Mouse (Mus musculus) ovary, postnatal 10 days (tissue): ENCODE data around the gene Tbcd.
A peak's percentile ranks its signal among the peaks of the same experiment; 100 is the strongest.

Experiments used
- DNase-seq: peaks from one replicate; pipeline ENCODE4 v3.0.0; 2022; ENCODE audit warnings: low spot score

Gene Tbcd

DNA sequence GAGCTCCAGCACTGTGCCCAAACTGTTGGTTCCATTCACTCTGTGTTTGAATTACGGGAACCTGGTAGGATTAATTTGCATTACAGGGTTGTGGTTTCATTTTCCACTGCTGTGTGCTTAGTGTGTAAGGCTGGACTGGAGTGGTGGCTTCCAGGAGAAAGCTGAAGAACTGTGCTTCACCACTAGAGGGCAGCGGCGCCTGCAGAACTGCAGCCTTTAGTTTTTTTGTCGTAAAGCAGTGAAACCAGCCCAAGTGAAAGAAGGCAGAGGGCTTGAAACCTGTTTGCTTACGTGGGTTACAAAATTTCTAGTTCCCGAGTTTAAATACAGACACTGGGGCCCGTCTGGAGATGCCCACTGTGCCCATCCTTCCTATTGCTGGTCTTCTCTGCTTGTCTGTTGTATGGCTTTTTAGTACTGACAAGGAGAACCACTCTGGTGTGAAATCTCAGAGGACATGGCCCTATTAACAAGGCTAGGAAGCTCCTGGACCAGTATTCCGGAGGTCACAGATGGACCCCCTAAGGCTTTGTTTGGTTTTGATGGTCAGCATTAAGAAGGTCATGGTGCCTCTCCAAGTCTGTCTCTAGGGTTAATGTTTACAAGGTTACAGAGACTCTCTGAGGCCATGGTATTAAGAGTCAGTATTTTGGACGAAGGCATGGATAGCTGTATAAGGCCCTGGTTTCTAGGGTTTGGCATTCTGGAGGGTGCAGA is 24.1 kb downstream of the Tbcd start:
- DNase-seq, result peak; percentile 41

DNA sequence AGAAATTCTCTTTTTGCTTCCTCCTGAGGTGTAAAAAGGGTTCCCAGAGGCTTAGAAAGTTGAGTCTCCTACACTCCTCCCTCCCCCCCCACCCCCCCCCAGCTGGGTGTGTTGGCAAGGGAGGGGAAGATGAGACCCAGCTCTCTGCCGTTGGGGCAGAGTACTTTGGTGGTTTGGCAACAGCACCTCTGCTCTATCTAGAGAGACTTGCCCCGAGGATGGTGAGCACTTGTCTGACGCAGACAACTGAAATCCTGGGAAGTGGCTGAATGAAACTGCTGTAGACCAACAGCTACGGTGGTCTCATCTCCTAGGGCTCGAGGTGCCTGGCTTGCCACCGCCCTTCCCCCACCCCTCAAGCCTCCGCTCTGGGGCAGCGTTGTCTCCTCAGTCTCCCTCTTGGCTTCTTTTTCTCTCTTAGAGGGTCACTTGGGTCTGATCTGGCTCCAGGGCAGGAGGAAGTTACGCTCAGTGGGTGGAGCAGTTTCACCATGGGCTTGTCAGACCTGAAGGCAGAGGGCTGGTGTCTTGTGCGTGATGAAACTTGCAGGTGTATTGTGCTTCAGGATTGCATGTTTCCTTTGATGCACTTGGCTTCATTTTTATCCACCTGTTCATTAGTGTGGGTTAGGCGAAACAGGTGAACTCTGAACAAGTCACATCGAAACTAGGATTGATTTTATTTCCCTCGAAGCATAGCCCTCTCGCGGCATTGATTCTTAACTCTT is 27.9 kb downstream of the Tbcd start:
- DNase-seq, result no peak

DNA sequence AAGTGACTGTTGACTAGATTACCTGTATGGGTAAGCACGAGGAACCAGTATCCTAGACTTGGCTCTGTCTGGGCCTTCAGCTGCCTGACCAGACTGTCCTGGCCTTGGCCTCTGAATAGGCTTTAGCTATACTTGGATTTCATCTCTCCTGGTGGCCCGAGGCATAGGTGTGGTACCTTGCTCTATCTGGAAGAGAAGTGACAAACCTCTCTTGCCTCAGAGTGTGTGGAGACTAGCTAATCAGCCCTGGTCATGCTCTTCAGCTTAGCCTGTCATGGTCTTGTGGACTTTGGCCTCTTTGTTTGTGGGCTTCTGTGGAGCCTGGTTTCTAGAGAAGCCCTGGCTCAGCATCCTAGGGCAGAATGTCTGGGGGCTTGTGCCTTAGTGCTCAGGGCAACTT is 29.4 kb downstream of the Tbcd start:
- DNase-seq, result no peak

DNA sequence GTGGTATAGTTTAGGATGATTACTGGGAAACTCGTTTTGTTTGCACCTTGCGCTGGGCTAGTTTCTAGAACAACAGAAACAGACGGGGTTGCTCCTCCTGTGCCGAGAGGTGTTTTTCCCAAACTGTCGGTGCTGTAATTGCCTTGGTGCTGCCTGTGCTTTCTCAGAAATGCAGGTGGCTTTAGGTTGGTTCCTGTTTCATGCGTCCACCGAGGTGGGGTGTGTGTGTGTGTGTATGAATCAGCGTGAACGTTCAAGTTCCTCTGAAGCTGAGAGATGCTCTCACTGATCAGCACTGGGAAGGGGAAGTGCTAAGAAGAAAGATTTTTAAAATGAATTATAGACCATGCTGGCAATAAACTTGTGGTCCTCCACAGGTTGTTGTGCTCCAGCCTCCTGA is 34.1 kb downstream of the Tbcd start:
- DNase-seq, result no peak

DNA sequence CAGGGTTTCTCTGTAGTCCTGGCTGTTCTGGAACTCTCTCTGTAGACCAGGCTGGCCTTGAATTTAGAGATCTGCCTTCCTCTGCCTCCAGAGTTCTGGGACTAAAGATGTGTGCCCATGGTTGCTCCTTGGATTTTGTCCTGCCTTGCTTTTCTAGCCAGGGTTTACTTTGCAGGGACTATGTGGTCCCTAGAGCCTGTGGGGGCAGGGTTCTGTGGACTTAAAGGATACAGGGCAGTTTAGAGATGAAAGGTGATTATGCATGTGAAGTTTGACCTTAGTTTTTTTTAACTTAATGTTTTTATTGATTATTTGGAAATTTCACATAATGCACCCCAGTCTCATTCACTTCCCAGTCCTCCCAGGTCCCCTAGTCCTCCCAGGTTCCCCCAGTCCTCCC is 38.9 kb downstream of the Tbcd start:
- DNase-seq, result no peak

DNA sequence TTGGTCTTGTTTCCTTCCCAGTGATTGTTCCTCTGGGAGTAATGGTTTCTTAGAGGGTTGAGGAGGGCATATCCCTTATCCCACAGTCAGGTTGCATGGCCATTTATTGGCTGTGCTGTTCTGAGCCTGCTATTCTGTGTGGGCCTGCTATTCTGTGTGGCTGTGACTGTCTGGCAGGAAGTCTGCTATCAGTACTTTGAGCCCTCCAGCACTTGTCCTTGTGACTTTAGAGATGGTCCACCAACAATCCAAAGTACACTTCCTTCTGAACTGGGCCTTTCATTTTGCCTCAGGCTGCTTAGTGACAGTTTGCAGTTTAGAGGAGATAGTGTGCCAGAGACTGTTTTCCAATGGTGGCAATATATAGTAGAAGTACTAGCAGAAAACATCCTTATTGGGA is 48.8 kb downstream of the Tbcd start:
- DNase-seq, result no peak

DNA sequence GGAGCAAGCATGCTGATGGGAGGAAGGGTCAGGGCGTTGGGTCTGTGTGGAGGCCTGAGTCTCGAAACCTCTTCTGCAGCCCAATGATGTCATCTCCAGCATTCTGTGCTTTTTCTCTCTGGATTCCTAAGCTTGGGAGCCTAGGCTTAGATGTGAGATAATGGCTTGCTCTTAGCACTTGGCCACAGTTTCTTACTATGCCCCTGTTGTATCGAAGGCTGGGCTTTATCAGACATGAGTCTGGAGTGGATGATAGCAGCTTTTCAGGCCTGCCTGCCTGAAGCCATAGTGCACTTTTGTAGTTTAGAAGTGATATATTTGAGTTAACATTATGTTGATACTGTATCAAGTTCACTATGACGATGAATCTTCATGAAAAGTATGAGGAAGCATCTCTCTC is 49.8 kb downstream of the Tbcd start:
- DNase-seq, result no peak

DNA sequence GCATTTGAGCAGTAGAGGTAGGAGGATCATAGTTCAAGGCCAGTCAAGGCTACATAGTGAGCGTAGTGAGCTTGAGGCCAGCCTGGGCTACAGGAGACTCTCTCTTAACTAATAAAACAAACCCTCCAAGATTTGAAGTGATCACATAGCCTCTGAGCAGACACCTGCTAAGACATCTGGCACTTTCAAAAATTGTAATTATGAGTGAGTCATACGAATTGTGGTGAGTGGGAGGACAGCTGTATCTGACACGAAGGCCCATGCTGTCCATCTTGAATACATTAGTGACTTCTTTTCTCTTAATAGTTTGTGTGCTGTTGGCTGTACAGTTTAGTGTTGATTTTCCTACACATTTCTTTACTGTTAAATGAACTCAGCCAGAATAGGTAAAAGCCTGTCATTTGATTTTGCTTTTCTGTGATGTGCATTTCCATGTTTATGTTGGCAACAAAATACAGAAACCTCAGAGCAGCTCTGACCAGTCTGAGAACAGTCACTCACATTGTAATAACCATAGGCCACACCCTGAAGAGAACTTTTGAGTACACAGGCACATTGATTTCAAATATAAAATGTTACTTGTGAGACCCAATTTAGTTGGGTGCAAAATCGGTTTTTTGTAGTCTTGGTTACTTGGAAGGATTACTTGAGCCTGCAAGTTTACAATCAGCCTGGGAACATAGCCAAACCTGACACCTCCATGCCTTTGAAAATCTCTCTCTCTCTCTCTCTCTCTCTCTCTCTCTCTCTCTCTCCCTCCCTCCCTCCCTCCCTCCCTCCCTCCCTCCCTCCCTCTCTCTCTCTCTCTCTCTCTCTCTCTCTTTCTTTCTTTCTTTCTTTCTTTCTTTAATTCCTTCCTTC is 50.5 kb downstream of the Tbcd start:
- DNase-seq, result no peak

DNA sequence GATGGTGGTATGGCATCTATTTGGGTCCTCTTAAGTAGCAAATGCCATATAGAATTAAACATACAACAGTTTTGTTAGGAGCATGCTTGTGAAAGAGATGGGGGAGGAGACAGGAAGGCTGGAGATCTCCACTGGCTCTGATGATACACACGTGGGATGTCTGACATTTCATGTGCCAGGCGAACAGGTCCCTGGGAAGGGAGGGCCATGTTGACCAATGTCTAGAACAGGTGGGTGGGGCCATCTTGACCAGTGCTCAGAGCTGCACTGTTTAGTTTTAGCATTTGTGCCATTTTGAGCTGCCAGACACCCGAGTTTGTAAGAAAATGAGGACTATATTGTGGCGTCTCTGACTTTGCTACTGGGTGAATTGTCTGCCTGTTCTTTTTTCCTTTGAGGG is 56.7 kb downstream of the Tbcd start:
- no peak for DNase-seq

DNA sequence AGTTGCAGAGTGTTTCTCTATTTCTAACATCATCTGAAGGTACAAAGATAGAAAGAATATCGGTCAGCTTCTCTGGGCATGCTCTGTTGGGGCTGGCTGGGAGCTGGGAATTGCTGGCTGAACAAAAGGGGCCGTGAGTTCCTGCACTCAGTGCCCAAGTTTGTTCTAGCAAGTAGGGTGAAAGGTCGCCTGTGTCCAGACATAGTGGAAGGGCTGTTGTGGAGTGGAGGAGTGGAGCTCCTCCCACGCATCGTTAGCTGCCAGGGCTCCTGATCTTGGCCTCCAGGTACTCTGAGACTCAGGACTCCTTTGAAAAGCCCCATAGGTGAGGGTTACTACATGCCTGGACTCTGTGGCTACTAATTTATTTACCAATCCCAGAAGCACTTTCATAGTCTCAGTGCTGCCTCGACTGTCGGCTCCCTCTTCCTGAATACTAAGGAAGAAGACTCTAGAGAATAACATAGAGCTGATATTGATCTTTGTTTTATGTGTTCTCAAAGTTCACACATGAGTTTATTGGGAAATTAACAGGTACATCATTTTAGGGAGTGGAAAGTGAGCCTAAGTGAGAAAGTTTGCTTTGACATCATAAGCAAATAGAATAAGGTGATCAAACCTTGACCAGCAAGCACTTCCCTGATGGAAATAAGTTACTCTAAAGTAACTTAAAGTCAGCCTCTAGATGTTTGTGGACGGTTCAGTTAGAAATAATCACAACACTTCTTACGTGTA is 58.9 kb downstream of the Tbcd start:
- DNase-seq, result no peak

DNA sequence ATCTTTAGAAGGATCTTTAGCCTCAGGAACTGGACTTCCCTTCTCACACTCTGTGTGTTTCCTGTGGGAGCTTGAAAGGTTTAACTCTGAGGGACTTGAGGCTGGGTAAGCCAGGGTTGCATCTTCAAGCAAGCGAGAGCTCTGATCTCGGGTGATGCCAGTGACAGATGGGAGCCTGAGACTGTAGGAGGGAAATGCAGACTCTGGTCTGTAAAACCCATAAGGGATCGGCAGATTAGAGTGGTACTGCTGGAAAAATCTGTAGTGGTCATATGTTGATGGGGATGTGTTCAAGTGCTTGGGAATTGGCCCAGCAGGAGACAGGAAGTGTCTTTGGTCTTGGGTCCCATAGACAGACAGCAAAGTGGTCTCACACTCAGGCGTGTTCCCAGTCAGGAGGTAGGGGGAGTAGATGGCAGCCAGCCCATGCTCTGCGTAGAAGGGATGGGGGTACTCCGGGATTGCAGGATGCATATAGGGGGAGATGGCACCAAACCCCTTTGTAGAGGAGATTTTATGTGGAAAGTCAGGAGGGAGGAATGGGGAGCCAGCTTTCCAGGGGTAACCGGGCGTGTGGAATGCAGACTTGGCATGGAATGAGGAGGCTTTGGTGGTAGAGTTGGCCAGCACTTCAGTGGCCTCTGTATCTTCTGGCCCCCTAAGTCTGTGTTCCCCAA is 61.3 kb downstream of the Tbcd start:
- no peak for DNase-seq

DNA sequence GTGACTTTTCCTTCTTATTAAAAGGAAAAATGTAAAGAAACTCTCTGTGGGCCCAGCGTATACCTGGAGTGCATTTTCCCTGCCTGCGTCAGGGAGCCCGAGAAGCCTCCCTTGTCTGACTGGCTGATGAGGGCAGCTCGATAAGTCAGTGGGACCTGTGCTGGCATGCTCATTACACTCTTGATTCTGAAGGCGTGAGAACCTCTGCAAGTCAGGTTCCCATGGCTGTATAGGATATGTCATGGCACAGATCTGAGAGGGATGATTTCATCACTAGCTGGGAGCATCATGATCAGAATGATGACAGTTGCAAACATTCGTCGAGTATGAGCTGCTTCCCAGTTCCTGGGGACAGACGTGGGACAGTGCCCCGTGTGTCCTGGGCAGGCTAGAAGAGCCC is 64.2 kb downstream of the Tbcd start:
- no peak for DNase-seq

DNA sequence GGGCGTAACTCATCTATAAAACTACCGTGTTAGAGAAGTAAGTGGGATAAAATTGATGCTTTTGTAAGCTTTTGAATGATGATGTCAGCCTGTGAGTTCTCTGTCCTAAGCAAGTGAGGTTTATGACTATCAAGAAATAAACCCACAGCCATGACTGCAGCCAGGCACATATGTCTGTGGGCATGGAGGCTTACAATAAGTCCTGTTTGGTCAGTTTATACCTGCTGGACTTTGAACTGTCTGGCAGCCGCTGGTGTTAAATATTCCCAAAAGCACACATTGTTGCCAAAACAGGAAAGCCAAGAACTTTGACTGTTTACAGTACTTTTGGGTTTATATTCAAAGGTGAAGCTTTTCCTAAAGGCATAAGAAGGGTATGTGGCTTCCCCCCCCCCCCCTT is 65.2 kb downstream of the Tbcd start:
- DNase-seq, result no peak

DNA sequence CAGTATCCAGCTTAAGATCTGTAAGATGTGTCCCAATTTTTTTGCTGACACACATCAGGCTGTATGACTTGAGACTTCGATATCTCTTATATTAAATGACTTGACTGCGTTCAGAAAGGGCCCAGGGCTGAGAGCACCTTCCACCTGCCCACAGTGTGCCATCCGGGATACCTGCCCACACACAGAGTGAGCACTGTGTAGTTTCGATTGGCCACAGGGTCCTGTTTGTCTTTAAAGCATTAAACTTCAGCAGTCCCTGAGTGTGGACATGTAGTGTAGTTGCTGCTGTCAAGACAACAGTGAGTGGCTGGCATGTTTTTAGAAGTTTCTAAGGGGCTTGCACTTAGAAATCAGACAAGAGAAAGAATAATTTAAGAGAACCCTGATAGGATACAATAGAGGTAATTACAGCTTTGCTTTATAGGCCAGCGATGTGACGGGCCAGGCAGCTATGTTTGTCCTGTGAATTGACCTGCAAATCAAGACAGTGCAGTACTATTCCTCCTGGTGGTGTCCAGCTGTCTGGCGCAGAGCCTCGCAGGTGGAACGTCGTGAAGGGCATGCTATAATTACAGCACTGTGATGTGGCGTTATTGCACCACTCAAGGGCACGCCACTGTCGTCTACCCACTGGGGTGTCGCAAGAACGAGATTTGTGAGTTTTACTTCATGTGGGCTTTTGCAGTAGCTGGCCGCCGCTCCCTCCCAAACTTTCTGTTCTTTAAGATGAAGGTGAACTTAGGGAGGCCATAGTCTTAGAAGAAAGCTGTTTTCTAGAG is 66.1 kb downstream of the Tbcd start:
- DNase-seq, result no peak

DNA sequence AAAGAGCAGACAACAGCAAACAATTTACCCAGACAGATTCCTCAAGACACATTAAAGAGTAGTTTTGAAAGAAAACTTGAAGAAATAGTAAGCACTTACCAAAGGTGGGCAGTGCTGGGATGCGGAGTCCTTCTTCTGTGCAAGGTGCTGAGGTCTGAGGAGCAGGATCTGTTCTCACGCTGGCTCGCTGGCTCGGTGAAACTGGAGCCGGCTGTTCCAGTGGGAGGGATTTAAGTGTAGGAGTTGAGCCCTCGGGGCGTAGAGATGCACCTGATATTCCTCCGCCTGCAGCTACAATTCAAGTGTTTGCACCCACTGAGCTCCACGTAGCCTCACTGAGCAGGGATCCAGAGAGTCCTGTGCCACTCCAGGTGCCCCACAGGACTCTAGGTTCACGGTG is 67.4 kb downstream of the Tbcd start, which contains the start of gene Zfp750:
Gene Zfp750, minus strand, starts transcription at position 203 of the 400 bp plus-strand sequence.
- DNase-seq, result no peak

DNA sequence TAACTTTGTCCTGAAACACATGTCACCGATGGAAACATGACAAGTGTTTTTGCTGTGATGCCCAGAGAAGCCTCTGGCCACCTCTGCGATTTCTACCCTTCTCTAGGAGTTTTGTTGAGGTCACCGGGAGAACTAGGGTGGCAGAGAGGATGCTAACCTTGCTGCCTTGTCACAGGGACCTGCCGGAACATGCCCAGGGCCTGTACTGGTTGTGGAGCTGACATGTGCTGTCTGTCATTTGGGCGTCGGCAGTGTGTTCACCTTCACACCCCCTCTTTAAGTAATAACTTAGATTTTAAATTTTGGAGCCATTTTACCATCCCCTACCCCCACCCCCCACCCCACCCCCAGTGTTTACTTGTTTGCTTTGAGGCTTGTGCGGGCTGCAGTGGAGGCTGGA is 68.0 kb downstream of the Tbcd start:
- DNase-seq, result no peak

DNA sequence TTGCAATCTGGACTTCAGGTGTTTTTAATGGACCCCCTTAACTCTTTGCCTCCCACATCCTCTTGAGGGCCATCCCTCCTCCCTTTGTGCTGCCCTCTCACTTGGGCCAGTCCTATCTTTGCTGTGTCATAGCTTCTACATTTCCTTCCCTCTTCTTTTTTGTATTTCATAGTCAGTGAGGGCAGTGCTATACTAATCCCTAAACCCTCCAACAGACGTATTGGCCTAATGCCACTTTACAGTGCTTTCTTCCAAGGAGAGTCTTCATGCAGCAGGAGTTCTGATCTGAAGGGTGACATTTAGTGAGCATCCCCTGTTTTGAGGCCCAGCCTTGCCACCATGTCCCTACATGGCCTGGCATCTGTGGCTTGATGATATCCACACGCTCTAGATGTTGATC is 69.0 kb downstream of the Tbcd start:
- DNase-seq, result no peak

DNA sequence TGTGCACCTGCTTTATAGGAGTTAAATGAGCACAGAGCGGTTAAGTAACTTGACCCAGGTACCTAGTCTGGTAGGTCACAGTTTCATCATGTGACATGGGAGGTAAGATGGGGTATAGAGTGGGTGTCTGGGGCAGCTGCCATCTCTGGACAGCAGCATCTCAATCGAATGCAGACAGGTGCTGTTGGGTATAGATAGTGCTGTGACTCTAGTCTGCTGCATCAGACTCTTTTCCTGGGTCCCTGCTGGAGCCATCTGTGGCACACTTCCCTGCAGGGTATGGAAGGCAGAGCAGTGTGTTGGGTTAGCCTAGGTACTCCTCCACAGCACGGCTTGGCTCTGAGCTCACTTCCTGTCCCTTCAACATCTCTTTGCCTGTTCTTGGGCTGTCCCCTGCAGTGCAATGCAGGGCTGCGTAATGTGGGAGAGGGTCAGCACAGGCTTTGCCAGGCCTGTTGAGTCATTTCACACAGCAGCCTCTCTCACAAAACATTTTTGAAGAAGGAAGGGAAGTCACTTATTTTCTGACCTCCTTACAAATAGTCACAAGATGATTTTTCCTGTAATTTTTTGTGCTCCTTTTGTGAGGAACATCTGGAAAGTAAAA is 70.5 kb downstream of the Tbcd start:
- no peak for DNase-seq

DNA sequence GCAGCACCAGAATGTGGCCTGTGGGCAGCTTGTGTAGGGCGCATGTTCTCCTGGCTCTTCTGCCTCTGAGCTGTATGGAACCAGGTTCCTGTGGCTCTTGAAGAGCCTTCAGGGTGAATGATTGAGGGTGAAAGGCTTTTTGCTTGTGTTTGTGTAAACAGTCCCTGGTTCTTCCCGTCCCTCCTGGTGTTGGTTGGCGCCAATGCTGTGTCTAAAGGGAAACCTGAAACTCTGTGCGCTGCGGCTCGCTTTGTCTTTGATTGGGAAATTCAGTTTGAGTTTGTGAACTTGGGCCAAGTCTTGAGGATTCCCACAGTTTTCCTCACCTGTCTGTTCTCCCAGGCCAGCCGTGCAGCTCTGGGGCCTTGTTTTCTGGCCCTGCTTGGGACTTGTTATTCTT is 72.4 kb downstream of the Tbcd start:
- no peak for DNase-seq

DNA sequence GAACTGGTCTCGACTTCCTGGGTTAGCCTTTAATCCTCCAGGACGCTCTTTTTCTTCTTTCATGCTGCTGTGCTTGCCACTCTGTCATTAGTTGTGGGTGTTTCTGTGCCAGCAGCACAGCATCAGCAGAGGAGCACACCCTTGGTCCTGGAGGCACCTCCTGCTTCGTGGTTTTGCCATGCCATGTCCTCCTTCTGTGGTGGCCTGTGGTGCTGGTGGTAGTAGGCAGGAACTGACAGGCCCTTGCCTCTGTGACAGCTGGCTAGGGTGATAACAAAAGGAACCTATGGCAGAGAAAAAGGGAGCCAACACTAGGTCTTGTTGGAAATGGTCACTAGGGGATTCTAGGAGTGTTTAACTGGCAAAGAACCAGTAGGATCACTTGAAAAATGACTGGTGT is 78.0 kb downstream of the Tbcd start:
- no peak for DNase-seq
